In genomic region chr3:131322081-131322815, GRCm38 (mm10) we compare ENCODE assay signal across 12 mouse cellular contexts.
"Had no signal": no experiment of that assay in that cellular context is flagged by ENCODE, and none has a peak within 500 bp of the region (broad histone marks: within the 10 kb centered on the region; RNA-seq: fewer than 3 reads in every experiment).

No protein-coding gene starts in this region.

- H3K9ac ChIP-seq: kidney, embryonic 15.5 days; limb, embryonic 12.5 days; liver, embryonic 14.5 days; midbrain, embryonic 15.5 days; stomach, embryonic 15.5 days had no signal

- H3K4me1 ChIP-seq: kidney, embryonic 15.5 days; midbrain, embryonic 15.5 days; stomach, embryonic 15.5 days had no signal

- H3K4me3 ChIP-seq: kidney, embryonic 15.5 days; limb, embryonic 12.5 days; midbrain, embryonic 15.5 days; stomach, embryonic 15.5 days had no signal

- ATAC-seq: midbrain, embryonic 15.5 days had no signal

- H3K4me2 ChIP-seq: kidney, embryonic 15.5 days; limb, embryonic 12.5 days; midbrain, embryonic 15.5 days; stomach, embryonic 15.5 days had no signal

- H3K27ac ChIP-seq: kidney, embryonic 15.5 days; limb, embryonic 12.5 days; liver, embryonic 14.5 days; midbrain, embryonic 15.5 days; stomach, embryonic 15.5 days had no signal

- H3K27me3 ChIP-seq: kidney, embryonic 15.5 days; midbrain, embryonic 15.5 days; stomach, embryonic 15.5 days had no signal

- H3K9me3 ChIP-seq: kidney, embryonic 15.5 days; limb, embryonic 12.5 days; midbrain, embryonic 15.5 days; stomach, embryonic 15.5 days had no signal

- H3K36me3 ChIP-seq: kidney, embryonic 15.5 days; limb, embryonic 12.5 days; midbrain, embryonic 15.5 days; stomach, embryonic 15.5 days had no signal

- DNase-seq: kidney, adult 18-20 months; kidney, postnatal 14 days; layer of hippocampus, postnatal 36 days; lung, adult 18-20 months; retina, postnatal 1 day; right cerebral cortex, postnatal 4 days; thymus, postnatal 4 days had no signal
